Mouse (Mus musculus) c-Kit-positive CD71-positive TER-119-positive erythroid progenitor cells, embryonic 14.5 days (primary cell): ENCODE results near the gene Hoxa3.

Experiments
- DNase-seq: peaks from one replicate; pipeline ENCODE4 v3.0.0-alpha.2; 2013; ENCODE audit warnings: low spot score

Hoxa3 gene

GRCm38 (mm10) chr6:52167736-52168161 is 45.4 kb downstream of the Hoxa3 start:
- DNase-seq = no peak

GRCm38 (mm10) chr6:52167176-52167575 is 46.0 kb downstream of the Hoxa3 start:
- DNase-seq = no peak

GRCm38 (mm10) chr6:52166431-52167077 is 46.6 kb downstream of the Hoxa3 start:
- no peak for DNase-seq

- DNase-seq = no peak
These were observed 47.4 kb downstream of the Hoxa3 start for GRCm38 (mm10) chr6:52165441-52166370.

- no peak for DNase-seq
These were observed 48.3 kb downstream of the Hoxa3 start, which contains the start of gene Hoxa2 for GRCm38 (mm10) chr6:52164626-52165440. TSS of gene Hoxa2 (minus strand) at chr6:52164831.

- no peak for DNase-seq
These were observed 49.0 kb downstream of the Hoxa3 start for GRCm38 (mm10) chr6:52164051-52164625.

- no peak for DNase-seq
These were observed 49.6 kb downstream of the Hoxa3 start for GRCm38 (mm10) chr6:52163366-52164031.

GRCm38 (mm10) chr6:52162611-52163365 is 50.3 kb downstream of the Hoxa3 start:
- no peak for DNase-seq

GRCm38 (mm10) chr6:52162093-52162380 is 51.1 kb downstream of the Hoxa3 start:
- DNase-seq = no peak

- no peak for DNase-seq
These were observed 51.6 kb downstream of the Hoxa3 start for GRCm38 (mm10) chr6:52161336-52162092.

GRCm38 (mm10) chr6:52160511-52161335 is 52.4 kb downstream of the Hoxa3 start:
- DNase-seq = no peak

GRCm38 (mm10) chr6:52159979-52160378 is 53.2 kb downstream of the Hoxa3 start:
- no peak for DNase-seq

GRCm38 (mm10) chr6:52159164-52159761 is 53.9 kb downstream of the Hoxa3 start:
- no peak for DNase-seq

GRCm38 (mm10) chr6:52158276-52159051 is 54.7 kb downstream of the Hoxa3 start, which contains the start of gene Hoxa1:
TSS of gene Hoxa1 (minus strand) at chr6:52158317.
- DNase-seq = peak; percentile 5

GRCm38 (mm10) chr6:52157466-52158275 is 55.5 kb downstream of the Hoxa3 start:
- no peak for DNase-seq

- DNase-seq = no peak
These were observed 56.5 kb downstream of the Hoxa3 start for GRCm38 (mm10) chr6:52156551-52157200.
